Comparison of ENCODE assay signal across 19 mouse cellular contexts in genomic region chr11:78033931-78034617, GRCm38 (mm10). TPM values are rescaled to one million over a fixed set of nuclear protein-coding genes. Genes with fewer than 3 reads are reported as not detected.
DNase-seq lines count a peak whose midpoint lies in the region; ATAC-seq lines count a peak whose summit lies in the region.
"Had no signal": no experiment of that assay in that cellular context is flagged by ENCODE, and none has a peak within 500 bp of the region (broad histone marks: within the 10 kb centered on the region; RNA-seq: fewer than 3 reads in every experiment).

No protein-coding gene starts in this region.

- no peak overlapping the region for H3K27ac ChIP-seq in hindbrain, embryonic 15.5 days (replicated peaks)
- H3K27ac ChIP-seq in hindbrain, embryonic 16.5 days (ENCODE audit: low read depth, low read length), result no peak overlapping the region
- H3K27ac ChIP-seq in liver, embryonic 13.5 days, result peak overlapping the region; percentile 92
- no peak overlapping the region for H3K27ac ChIP-seq in intestine, embryonic 16.5 days (ENCODE audit: low read length)
- H3K27ac ChIP-seq: embryonic facial prominence, embryonic 10.5 days; kidney, embryonic 15.5 days; macrophage; midbrain, embryonic 12.5 days had no signal

- H3K27me3 ChIP-seq in hindbrain, embryonic 15.5 days, result no peaks in the 10 kb centered on the region
- H3K27me3 ChIP-seq in hindbrain, embryonic 16.5 days (replicated peaks; ENCODE audit: control insufficient read depth, insufficient read depth, low read length), result no peaks in the 10 kb centered on the region
- no peaks in the 10 kb centered on the region for H3K27me3 ChIP-seq in liver, embryonic 13.5 days
- no peaks in the 10 kb centered on the region for H3K27me3 ChIP-seq in intestine, embryonic 16.5 days (replicated peaks; ENCODE audit: control insufficient read depth, insufficient read depth, low read length)
- H3K27me3 ChIP-seq: kidney, embryonic 15.5 days; midbrain, embryonic 12.5 days had no signal

- H3K4me2 ChIP-seq in hindbrain, embryonic 15.5 days, result peak overlapping the region; percentile 69
- no peak overlapping the region for H3K4me2 ChIP-seq in hindbrain, embryonic 16.5 days (ENCODE audit: low read length)
- peak overlapping the region; percentile 97 for H3K4me2 ChIP-seq in liver, embryonic 13.5 days
- H3K4me2 ChIP-seq in intestine, embryonic 16.5 days (ENCODE audit: low read depth, low read length), result no peak overlapping the region

- 93% methylated on average over 23 of the region's 23 CpGs for WGBS in hindbrain, embryonic 15.5 days
- WGBS in hindbrain, embryonic 16.5 days, result 95% methylated on average over 23 of the region's 23 CpGs
- WGBS in liver, embryonic 13.5 days (ENCODE audit: insufficient replicate concordance), result 88% methylated on average over 23 of the region's 23 CpGs
- 92% methylated on average over 23 of the region's 23 CpGs for WGBS in intestine, embryonic 16.5 days

- peaks cover 48% of the 10 kb centered on the region for H3K4me1 ChIP-seq in hindbrain, embryonic 15.5 days (replicated peaks)
- peaks cover 33% of the 10 kb centered on the region for H3K4me1 ChIP-seq in hindbrain, embryonic 16.5 days (ENCODE audit: control insufficient read depth, insufficient read depth, low read depth, low read length)
- H3K4me1 ChIP-seq in liver, embryonic 13.5 days (replicated peaks), result peaks cover 87% of the 10 kb centered on the region
- peaks cover 20% of the 10 kb centered on the region for H3K4me1 ChIP-seq in intestine, embryonic 16.5 days (ENCODE audit: control insufficient read depth, insufficient read depth, low read length)

- ATAC-seq in hindbrain, embryonic 15.5 days (ENCODE audit: low FRiP score, low read depth), result no peak
- no peak for ATAC-seq in hindbrain, embryonic 16.5 days
- ATAC-seq in liver, embryonic 13.5 days (ENCODE audit: low read depth), result no peak
- ATAC-seq in intestine, embryonic 16.5 days, result no peak

- DNase-seq in cerebellum, adult 9-11 months, result peak; percentile 46
- no peak for DNase-seq in cerebellum, adult 8-10 months
- peak; percentile 74 for DNase-seq in adrenal gland, adult 8-10 months
- no peak for DNase-seq in liver, embryonic 13.5 days
- DNase-seq in right cerebral cortex, postnatal 25 days, result no peak
- DNase-seq: cerebellum, postnatal 36 days; heart, postnatal 36 days; layer of hippocampus, postnatal 36 days; left cerebral cortex, postnatal 4 days; lung, adult 2 months; right cerebral cortex, postnatal 14 days; thymus, postnatal 14 days had no signal

- no peaks in the 10 kb centered on the region for H3K9me3 ChIP-seq in hindbrain, embryonic 15.5 days
- no peaks in the 10 kb centered on the region for H3K9me3 ChIP-seq in hindbrain, embryonic 16.5 days (ENCODE audit: control insufficient read depth, low read length)
- H3K9me3 ChIP-seq in liver, embryonic 13.5 days (replicated peaks), result no peaks in the 10 kb centered on the region
- H3K9me3 ChIP-seq in intestine, embryonic 16.5 days (ENCODE audit: control insufficient read depth, low read length), result no peaks in the 10 kb centered on the region
- H3K9me3 ChIP-seq: embryonic facial prominence, embryonic 10.5 days; kidney, embryonic 15.5 days; midbrain, embryonic 12.5 days had no signal

- H3K9ac ChIP-seq in hindbrain, embryonic 15.5 days, result no peak overlapping the region
- no peak overlapping the region for H3K9ac ChIP-seq in hindbrain, embryonic 16.5 days (ENCODE audit: low read depth, low read length)
- H3K9ac ChIP-seq in liver, embryonic 13.5 days, result peak overlapping the region; percentile 93
- H3K9ac ChIP-seq in intestine, embryonic 16.5 days (ENCODE audit: low read depth, low read length), result no peak overlapping the region
- H3K9ac ChIP-seq: kidney, embryonic 15.5 days; midbrain, embryonic 12.5 days had no signal

- no peak overlapping the region for H3K4me3 ChIP-seq in hindbrain, embryonic 15.5 days
- no peak overlapping the region for H3K4me3 ChIP-seq in hindbrain, embryonic 16.5 days (ENCODE audit: low read length)
- peak overlapping the region; percentile 78 for H3K4me3 ChIP-seq in liver, embryonic 13.5 days (replicated peaks)
- no peak overlapping the region for H3K4me3 ChIP-seq in intestine, embryonic 16.5 days (ENCODE audit: low read length)

- peaks cover 11% of the 10 kb centered on the region for H3K36me3 ChIP-seq in hindbrain, embryonic 15.5 days
- H3K36me3 ChIP-seq in hindbrain, embryonic 16.5 days (ENCODE audit: control insufficient read depth, insufficient read depth, low read length), result peaks cover 9% of the 10 kb centered on the region
- peaks cover 52% of the 10 kb centered on the region for H3K36me3 ChIP-seq in liver, embryonic 13.5 days
- H3K36me3 ChIP-seq in intestine, embryonic 16.5 days (ENCODE audit: control insufficient read depth, insufficient read depth, low read length), result 0 out of 2 replicates have a peak, but pooled peaks cover 3% of the 10 kb centered on the region

RNA-seq across cellular contexts. Expression of gene Dhrs13, which starts 2.0 kb away (rescaled TPM):
- polyA plus RNA-seq in hindbrain, embryonic 15.5 days (2015; fragmentation: Nextera tagmentation; extraction: Ambion mirVana), result 48.6 and 55.6 TPM in 2 replicates
- polyA plus RNA-seq in hindbrain, embryonic 16.5 days (2015; fragmentation: Nextera tagmentation; extraction: Ambion mirVana), result 49.2 and 54.5 TPM in 2 replicates
- 10 to 100 TPM; 11.0 to 23.6 (median 14.4) TPM for total RNA-seq in adrenal gland, adult 8-10 months (2022)
- 18.2 and 19.3 TPM in 2 replicates for polyA plus RNA-seq in liver, embryonic 13.5 days (2015; fragmentation: Nextera tagmentation; extraction: Ambion mirVana)
- 14.2 and 16.9 TPM in 2 replicates for polyA plus RNA-seq in intestine, embryonic 16.5 days (2015; fragmentation: Nextera tagmentation; extraction: Ambion mirVana)

RNA-seq across cellular contexts. Expression of gene Flot2, which starts 3.7 kb away (rescaled TPM):
- 103 and 106 TPM in 2 replicates for polyA plus RNA-seq in hindbrain, embryonic 15.5 days (2015; fragmentation: Nextera tagmentation; extraction: Ambion mirVana)
- polyA plus RNA-seq in hindbrain, embryonic 16.5 days (2015; fragmentation: Nextera tagmentation; extraction: Ambion mirVana), result 124 and 126 TPM in 2 replicates
- total RNA-seq in adrenal gland, adult 8-10 months (2022), result 100 to 1,000 TPM in 2 of 4 experiments, 10 to 100 TPM in 2; 86.1 to 115 (median 101) TPM
- polyA plus RNA-seq in liver, embryonic 13.5 days (2015; fragmentation: Nextera tagmentation; extraction: Ambion mirVana), result 24.6 and 27.1 TPM in 2 replicates
- 37.8 and 40.9 TPM in 2 replicates for polyA plus RNA-seq in intestine, embryonic 16.5 days (2015; fragmentation: Nextera tagmentation; extraction: Ambion mirVana)

RNA-seq across cellular contexts. Expression of gene Eral1, which starts 46.1 kb away (rescaled TPM):
- 30.9 and 32.5 TPM in 2 replicates for polyA plus RNA-seq in hindbrain, embryonic 15.5 days (2015; fragmentation: Nextera tagmentation; extraction: Ambion mirVana)
- polyA plus RNA-seq in hindbrain, embryonic 16.5 days (2015; fragmentation: Nextera tagmentation; extraction: Ambion mirVana), result 34.6 and 35.2 TPM in 2 replicates
- total RNA-seq in adrenal gland, adult 8-10 months (2022), result 10 to 100 TPM; 32.2 to 39.5 (median 37.2) TPM
- polyA plus RNA-seq in liver, embryonic 13.5 days (2015; fragmentation: Nextera tagmentation; extraction: Ambion mirVana), result 19.1 and 20.2 TPM in 2 replicates
- 29.2 and 31.2 TPM in 2 replicates for polyA plus RNA-seq in intestine, embryonic 16.5 days (2015; fragmentation: Nextera tagmentation; extraction: Ambion mirVana)

RNA-seq across cellular contexts. Expression of gene Phf12, which starts 51.5 kb away (rescaled TPM):
- polyA plus RNA-seq in hindbrain, embryonic 15.5 days (2015; fragmentation: Nextera tagmentation; extraction: Ambion mirVana), result 15.1 and 19.0 TPM in 2 replicates
- polyA plus RNA-seq in hindbrain, embryonic 16.5 days (2015; fragmentation: Nextera tagmentation; extraction: Ambion mirVana), result 11.8 and 12.5 TPM in 2 replicates
- 10 to 100 TPM; 50.6 to 78.2 (median 63.1) TPM for total RNA-seq in adrenal gland, adult 8-10 months (2022)
- polyA plus RNA-seq in liver, embryonic 13.5 days (2015; fragmentation: Nextera tagmentation; extraction: Ambion mirVana), result 6.5 and 7.6 TPM in 2 replicates
- 9.4 and 9.5 TPM in 2 replicates for polyA plus RNA-seq in intestine, embryonic 16.5 days (2015; fragmentation: Nextera tagmentation; extraction: Ambion mirVana)

Comparison
In these comparisons a context has a peak if more than half of its experiments do, and no peak if none do; other contexts are left out.
1. DNase-seq: peak in cerebellum, adult 9-11 months (single experiment) and adrenal gland, adult 8-10 months (single experiment); none in cerebellum, adult 8-10 months (single experiment), liver, embryonic 13.5 days (single experiment) and right cerebral cortex, postnatal 25 days (single experiment).
2. H3K4me2 ChIP-seq: peak in hindbrain, embryonic 15.5 days (single experiment) and liver, embryonic 13.5 days (single experiment); none in hindbrain, embryonic 16.5 days (single experiment) and intestine, embryonic 16.5 days (single experiment).